Mouse (Mus musculus) hindlimb bud, embryonic 11.5 days (tissue): Measurements from ENCODE around the gene H6pd.
"Not testable (repeated sequence)": the region's sequence is repeated elsewhere in the genome, so short reads cannot be mapped to it uniquely, and the experiment has no call there.

ENCODE experiments used
- DNase-seq: peaks from one replicate; pipeline ENCODE4 v3.0.0-alpha.2; 2012; ENCODE audit warnings: low read depth, low spot score; ENCODE audit errors: extremely low spot score

H6pd gene

GRCm38 (mm10) chr4:150008853-150009586 is at the start of gene H6pd:
H6pd (minus strand) TSS chr4:150009023.
- peak; percentile 66 for DNase-seq

GRCm38 (mm10) chr4:150057722-150058121 is 48.9 kb upstream of the H6pd start:
- no peak for DNase-seq

DNA sequence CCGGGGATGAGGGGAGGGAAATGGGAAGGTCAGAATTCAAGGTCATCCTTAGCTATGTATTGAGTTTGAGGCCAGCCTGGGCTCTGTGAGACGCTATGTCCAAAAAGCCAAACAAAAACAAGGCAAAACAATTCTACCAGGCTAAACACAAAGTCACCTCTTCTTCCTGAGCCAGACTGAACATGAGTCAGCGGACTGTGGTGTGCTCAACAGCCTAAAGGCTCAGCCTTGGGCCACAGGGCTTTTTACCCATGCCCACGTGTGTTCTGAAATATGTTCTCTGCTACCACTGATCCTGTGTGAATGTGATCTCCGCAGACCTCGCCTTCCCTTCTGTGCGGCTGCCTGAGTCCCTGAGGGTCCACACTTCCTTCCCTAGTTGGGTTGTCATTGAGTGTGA is 47.3 kb upstream of the H6pd start:
- no peak for DNase-seq

DNA sequence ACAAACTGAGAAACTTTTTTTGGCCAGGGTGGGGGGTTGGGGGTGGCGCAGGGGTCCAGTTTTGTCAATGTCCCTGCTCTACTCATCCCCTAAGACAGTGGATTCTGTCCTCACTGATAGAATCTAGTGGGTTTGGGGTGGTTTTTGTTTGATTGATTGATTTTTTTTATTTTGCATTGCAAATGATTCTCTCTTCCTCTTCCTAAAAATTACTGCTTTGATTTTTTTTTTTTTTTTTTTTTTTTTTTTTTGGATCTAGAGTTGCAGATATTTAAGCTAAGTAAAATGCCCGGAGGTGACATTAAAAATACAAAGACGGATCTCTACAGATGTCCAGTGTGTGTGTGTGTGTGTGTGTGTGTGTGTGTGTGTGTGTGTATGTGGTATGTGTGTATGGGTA is 43.6 kb upstream of the H6pd start:
- no peak for DNase-seq

DNA sequence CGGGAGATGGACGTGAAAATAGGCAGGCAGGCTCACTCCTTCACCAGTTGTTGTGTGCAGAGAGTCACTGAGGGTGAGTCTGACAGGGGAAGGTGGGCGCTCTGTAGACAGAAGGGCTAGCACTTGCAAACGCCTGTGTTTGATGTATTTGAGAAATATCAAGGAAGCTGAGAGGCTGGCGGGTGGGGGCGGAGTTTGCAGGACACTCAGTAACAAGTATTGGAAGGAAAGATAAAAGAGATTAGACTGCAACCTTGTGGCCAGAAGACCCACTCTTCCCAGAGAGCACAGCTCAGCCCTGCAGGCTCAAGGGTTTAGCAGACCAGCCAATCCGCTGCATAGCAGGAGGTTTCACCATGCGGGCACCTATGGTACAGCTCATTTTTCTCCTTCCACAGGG is 42.7 kb upstream of the H6pd start:
- DNase-seq: no peak

DNA sequence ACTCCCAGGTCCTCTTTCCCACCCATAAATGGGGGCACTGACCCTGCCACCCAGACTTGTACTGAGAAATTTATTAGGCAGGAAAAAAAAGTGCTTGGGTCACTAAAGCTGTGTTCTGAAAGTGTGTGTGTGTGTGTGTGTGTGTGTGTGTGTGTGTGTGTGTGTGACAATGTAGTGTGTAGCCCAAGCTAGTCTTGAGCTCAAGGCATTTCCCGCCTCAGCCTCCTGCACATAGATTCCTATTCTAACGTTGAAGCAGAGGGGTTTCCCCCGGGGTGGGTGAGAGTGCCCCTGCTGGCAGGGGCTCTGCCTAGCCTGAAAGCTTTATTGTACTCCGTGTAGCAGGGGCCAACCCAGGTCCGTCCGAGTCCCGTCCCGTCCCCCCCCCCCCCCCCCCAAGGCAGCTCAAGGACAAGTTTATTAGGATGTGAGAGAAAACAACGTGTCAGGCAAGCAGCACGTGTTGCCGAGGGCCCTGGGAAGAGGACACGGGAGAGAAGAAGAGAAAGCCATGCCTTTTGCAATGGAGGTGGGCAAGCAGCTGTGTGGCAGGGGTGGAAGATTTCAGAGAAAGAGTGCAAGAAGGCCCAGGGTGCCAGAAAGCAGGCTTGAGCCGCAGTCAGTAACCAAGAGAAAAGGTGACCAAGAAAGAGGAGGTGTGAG is 40.9 kb upstream of the H6pd start:
- DNase-seq: no peak

GRCm38 (mm10) chr4:150049157-150049513 is 40.3 kb upstream of the H6pd start:
- DNase-seq: no peak

DNA sequence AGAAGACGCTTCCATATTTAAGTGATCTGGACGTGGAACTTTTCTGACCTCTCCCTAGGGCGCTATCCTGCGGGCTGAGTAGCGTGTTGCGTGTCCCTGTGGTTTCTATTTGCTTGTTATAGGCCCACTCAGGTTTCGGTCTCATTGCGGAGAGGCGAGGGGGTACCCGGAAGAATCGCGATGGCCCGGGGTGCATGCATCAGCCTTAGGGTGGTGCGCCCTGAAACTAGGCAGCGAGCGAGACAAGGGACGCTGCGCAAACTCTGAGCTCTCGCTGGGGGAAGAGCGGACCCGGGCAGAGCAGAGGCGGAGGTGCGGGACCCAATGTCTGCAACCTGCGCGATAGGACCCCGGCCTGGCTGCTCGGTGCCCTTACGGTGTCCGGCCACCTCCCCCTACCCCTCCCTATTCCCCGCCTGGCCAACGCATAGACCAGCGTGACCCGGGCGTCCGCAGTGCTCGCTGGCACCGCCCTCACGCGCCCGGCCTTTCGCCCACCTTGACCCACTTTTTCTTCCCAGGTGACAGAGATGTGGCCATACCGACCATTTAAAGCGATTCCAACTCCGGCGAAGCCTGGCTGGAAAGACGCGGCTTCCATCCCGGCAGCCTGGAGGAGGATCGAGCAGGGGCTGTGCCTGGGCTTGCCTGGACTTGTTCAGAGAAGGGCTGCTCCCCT is 39.8 kb upstream of the H6pd start:
- DNase-seq: no peak

- no peak for DNase-seq
Measured at GRCm38 (mm10) chr4:150048038-150048437, 39.2 kb upstream of the H6pd start.

GRCm38 (mm10) chr4:150043591-150043990 is 34.8 kb upstream of the H6pd start:
- DNase-seq: no peak

DNA sequence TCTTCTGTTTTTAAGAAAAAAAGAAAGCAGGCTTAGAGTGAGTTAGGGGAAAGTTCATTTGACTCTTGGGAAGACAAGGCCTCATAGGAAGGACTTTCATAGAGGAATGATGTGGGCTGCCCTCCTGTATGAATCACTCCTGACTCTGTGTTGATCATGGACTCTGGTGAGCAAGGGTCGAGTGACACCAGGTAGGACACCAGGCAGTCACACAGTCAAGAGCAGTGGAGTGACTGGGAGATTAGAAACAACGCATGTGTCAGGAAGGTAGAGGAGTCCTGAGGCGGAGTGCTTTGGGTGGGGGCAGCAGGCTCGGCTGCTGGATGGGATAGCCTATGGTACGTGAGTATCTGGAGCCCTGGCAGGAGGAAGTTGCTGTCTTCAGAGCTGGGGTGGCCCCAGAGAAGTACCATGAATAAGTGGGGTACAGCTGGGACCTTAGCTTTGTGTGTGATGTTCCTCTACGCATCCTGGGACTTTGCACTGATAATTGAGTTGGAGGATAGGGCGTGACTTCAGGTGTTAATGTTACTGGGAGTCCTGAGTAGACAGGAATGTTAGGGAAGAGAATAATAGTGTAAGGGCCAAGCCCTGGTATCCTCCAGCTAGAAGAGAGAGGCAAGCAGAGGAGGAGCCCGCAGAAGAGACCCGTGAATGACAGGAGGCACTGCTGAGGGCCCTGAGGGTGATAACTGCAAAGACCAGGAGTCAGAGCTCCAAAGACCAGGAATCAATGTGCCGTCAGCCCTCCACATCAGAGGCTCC is 32.7 kb upstream of the H6pd start:
- no peak for DNase-seq

GRCm38 (mm10) chr4:150040856-150041255 is 32.0 kb upstream of the H6pd start:
- DNase-seq: not testable (repeated sequence)

DNA sequence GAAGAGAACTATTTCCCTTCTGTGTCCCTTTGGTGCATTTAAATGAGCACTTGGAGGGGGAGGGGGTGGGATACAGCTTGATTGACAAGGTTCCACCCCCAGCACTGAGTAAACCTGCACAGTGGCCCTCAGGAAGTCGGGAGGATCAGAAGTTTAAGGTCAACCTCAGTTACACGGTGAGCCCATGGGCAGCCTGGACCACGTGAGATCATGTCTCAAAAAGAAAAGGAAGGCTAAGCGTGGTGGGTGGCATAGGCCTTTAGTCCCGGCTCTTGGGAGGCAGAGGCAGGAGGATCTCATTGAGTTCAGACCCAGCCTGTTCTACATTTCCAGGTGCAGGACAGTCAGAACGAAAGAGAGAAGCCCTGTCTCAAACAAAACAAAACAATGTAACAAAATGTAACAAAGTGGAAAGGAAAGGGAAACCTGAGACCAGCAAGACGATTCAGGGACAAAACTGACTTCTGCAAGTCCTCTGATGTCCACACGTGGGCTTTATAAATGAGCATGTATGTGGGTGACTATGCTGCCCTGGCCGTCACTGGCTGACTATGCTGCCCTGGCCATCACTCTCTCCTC is 31.3 kb upstream of the H6pd start:
- no peak for DNase-seq

- no peak for DNase-seq
Measured at GRCm38 (mm10) chr4:150038533-150038932, 29.7 kb upstream of the H6pd start.

GRCm38 (mm10) chr4:150036094-150036493 is 27.3 kb upstream of the H6pd start:
- no peak for DNase-seq

DNA sequence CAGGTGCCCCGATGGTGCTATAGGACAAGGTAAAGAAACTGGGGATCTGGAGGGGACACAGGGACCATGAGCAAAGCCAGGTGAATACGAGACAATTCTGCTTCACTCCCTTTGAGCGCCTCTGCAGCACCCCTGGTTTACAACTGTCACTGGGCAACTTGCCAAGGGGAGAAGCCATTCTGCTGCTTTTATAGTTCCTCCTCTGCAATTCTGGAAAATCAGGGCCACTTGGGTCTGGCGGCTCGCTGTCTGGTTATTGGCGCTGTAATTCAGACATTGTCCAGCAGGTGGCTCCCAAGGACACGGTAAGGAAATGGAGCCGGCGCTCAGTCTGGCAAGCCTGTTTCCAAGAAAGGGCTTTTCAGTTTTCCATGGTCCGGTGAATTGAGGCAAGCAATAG is 26.5 kb upstream of the H6pd start:
- DNase-seq: peak; percentile 58

DNA sequence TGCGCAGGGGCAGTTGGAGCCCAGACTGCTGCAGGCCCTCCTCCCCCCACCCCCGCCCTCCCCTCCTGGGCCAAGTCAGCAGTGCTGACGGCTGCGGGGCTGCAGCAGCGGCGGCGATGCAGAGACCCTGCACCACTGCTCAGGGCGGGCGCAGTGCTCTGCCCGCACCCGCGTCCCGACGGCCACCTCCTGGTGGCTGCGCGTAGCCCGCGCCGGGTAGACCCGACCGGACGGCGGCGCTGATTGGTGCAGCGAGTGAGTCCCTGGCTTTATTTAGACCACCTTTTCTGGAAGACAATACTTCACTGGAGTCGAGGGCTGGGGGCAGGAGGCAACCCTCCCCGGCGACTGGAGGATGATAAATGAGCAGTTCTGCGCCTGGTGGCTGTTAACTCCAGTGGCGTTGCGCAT is 24.4 kb upstream of the H6pd start:
- no peak for DNase-seq

- DNase-seq: no peak
Measured at GRCm38 (mm10) chr4:150031234-150031890, 22.5 kb upstream of the H6pd start.

GRCm38 (mm10) chr4:150030449-150031233 is 21.8 kb upstream of the H6pd start:
- DNase-seq: no peak

DNA sequence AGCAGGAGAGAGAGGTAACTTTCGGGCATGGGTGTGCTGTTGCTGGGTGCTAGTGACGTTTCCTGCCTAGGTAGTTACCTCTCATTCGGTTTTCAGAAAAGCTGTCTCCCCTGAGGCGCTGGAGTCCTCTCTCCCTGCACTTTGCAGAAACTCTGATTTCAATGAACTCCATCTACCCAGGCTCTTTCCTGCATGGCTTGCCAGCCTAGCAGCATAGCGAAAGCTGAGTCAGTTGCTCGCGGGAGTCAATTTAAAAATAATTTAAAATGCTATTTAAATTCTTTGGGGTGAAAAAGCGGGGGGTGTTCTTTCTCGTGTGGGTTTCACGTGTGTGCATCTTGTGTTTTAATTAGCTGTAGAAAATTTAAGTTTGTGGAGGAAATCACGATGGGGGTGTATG is 21.1 kb upstream of the H6pd start:
- no peak for DNase-seq
